Mouse (Mus musculus) limb, embryonic 15.5 days (tissue): ENCODE data around the gene Ranbp17. TPM values are rescaled to one million over a fixed set of nuclear protein-coding genes. Genes with fewer than 3 reads are reported as not detected.
"Not testable (repeated sequence)": the region's sequence is repeated elsewhere in the genome, so short reads cannot be mapped to it uniquely, and the experiment has no call there.

ENCODE experiments used
- ATAC-seq: fragments of 200-750 bp; cut with Nextera tagmentation; 2 replicates; pipeline ENCODE4 v1.8.0; 2017; ENCODE audit warnings: low read depth, moderate TSS enrichment; ENCODE audit not compliant: insufficient number of reproducible peaks, low FRiP score, low TSS enrichment
- H3K27ac ChIP-seq: fragments of 300-500 bp; sonication (generic); 2 replicates; pipeline ENCODE4 v1.5.1; 2015; ENCODE audit warnings: moderate library complexity, mild to moderate bottlenecking, inconsistent platforms
- H3K27me3 ChIP-seq: fragments of 300-500 bp; sonication (generic); 2 replicates; pipeline ENCODE4 v1.6.1; 2015; ENCODE audit warnings: inconsistent platforms
- H3K36me3 ChIP-seq: fragments of 300-500 bp; sonication (generic); 2 replicates; pipeline ENCODE4 v1.6.1; 2015; ENCODE audit warnings: inconsistent platforms
- H3K4me1 ChIP-seq: fragments of 300-500 bp; sonication (generic); 2 replicates; pipeline ENCODE4 v1.6.1; 2015; ENCODE audit warnings: inconsistent platforms
- H3K4me2 ChIP-seq: fragments of 300-500 bp; sonication (generic); 2 replicates; pipeline ENCODE4 v1.6.1; 2015; ENCODE audit warnings: mild to moderate bottlenecking, inconsistent platforms
- H3K4me3 ChIP-seq: fragments of 300-500 bp; sonication (generic); 2 replicates; pipeline ENCODE4 v1.5.1; 2015; ENCODE audit warnings: mild to moderate bottlenecking, inconsistent platforms
- H3K9ac ChIP-seq: fragments of 300-500 bp; sonication (generic); 2 replicates; pipeline ENCODE4 v1.6.1; 2015; ENCODE audit warnings: inconsistent platforms
- H3K9me3 ChIP-seq: fragments of 300-500 bp; sonication (generic); 2 replicates; pipeline ENCODE4 v1.6.1; 2016; ENCODE audit warnings: inconsistent platforms
- WGBS: fragments of 180-500 bp; shearing (Covaris S2); methylation state at CpG from one replicate; pipeline ENCODE4 v1.1.7; 2015; 5-methylcytosine and 5-hydroxymethylcytosine counted together
- polyA plus RNA-seq: library from polyadenylated mRNA; unstranded; fragments of >200 nt; fragmentation: Nextera tagmentation; extraction: Ambion mirVana; gene quantifications from 2 replicates; pipeline ENCODE4 v1.2.1, GENCODE M21; 2015

Gene Ranbp17
- polyA plus RNA-seq, 1 experiment from 2014 or later = 4.6 TPM

- H3K4me1 ChIP-seq = peaks cover 6% of the 10 kb centered on the region
- H3K9ac ChIP-seq = no peak overlapping the region
- no peaks in the 10 kb centered on the region for H3K27me3 ChIP-seq
- ATAC-seq = no peak
- H3K36me3 ChIP-seq = no peaks in the 10 kb centered on the region
- no peak overlapping the region for H3K27ac ChIP-seq
- no peak overlapping the region for H3K4me2 ChIP-seq
- no peak overlapping the region for H3K4me3 ChIP-seq
- no peaks in the 10 kb centered on the region for H3K9me3 ChIP-seq
These were observed 4.1 kb downstream of the Ranbp17 start for GRCm38 (mm10) chr11:33509401-33509800.

- no peak for ATAC-seq
- H3K9me3 ChIP-seq = no peaks in the 10 kb centered on the region
- H3K4me3 ChIP-seq = no peak overlapping the region
- no peaks in the 10 kb centered on the region for H3K36me3 ChIP-seq
- no peak overlapping the region for H3K9ac ChIP-seq
- WGBS = 64% methylated on average over 4 of the region's 4 CpGs
- H3K27me3 ChIP-seq = no peaks in the 10 kb centered on the region
- no peak overlapping the region for H3K4me2 ChIP-seq
- no peak overlapping the region for H3K27ac ChIP-seq
- H3K4me1 ChIP-seq = no peaks in the 10 kb centered on the region
These were observed 27.8 kb downstream of the Ranbp17 start for GRCm38 (mm10) chr11:33485746-33486145.

- H3K4me1 ChIP-seq = no peaks in the 10 kb centered on the region
- WGBS = 82% methylated on average over 10 of the region's 10 CpGs
- no peaks in the 10 kb centered on the region for H3K27me3 ChIP-seq
- no peak for ATAC-seq
- no peaks in the 10 kb centered on the region for H3K9me3 ChIP-seq
- no peaks in the 10 kb centered on the region for H3K36me3 ChIP-seq
- H3K4me3 ChIP-seq = no peak overlapping the region
- H3K27ac ChIP-seq = no peak overlapping the region
- no peak overlapping the region for H3K9ac ChIP-seq
- no peak overlapping the region for H3K4me2 ChIP-seq
These were observed 33.1 kb downstream of the Ranbp17 start for GRCm38 (mm10) chr11:33480410-33480809.

GRCm38 (mm10) chr11:33479209-33479608 is 34.3 kb downstream of the Ranbp17 start:
- Histone ChIP-seq H3K9ac (no peak overlapping the region), H3K36me3 (no peaks in the 10 kb centered on the region), H3K4me2 (no peak overlapping the region), H3K27me3 (no peaks in the 10 kb centered on the region), H3K4me1 (no peaks in the 10 kb centered on the region), H3K9me3 (no peaks in the 10 kb centered on the region), H3K27ac (no peak overlapping the region), H3K4me3 (no peak overlapping the region)
- 82% methylated on average over 4 of the region's 4 CpGs for WGBS
- no peak for ATAC-seq

- no peak overlapping the region for H3K4me3 ChIP-seq
- no peaks in the 10 kb centered on the region for H3K9me3 ChIP-seq
- 85% methylated on average over 2 of the region's 2 CpGs for WGBS
- no peaks in the 10 kb centered on the region for H3K36me3 ChIP-seq
- no peak overlapping the region for H3K27ac ChIP-seq
- H3K4me2 ChIP-seq = no peak overlapping the region
- H3K27me3 ChIP-seq = no peaks in the 10 kb centered on the region
- no peak for ATAC-seq
- no peak overlapping the region for H3K9ac ChIP-seq
- H3K4me1 ChIP-seq = no peaks in the 10 kb centered on the region
These were observed 36.9 kb downstream of the Ranbp17 start for GRCm38 (mm10) chr11:33476634-33477033.

- H3K4me2 ChIP-seq = no peak overlapping the region
- H3K4me3 ChIP-seq = no peak overlapping the region
- no peaks in the 10 kb centered on the region for H3K27me3 ChIP-seq
These were observed 52.4 kb downstream of the Ranbp17 start for GRCm38 (mm10) chr11:33461172-33461571.

DNA sequence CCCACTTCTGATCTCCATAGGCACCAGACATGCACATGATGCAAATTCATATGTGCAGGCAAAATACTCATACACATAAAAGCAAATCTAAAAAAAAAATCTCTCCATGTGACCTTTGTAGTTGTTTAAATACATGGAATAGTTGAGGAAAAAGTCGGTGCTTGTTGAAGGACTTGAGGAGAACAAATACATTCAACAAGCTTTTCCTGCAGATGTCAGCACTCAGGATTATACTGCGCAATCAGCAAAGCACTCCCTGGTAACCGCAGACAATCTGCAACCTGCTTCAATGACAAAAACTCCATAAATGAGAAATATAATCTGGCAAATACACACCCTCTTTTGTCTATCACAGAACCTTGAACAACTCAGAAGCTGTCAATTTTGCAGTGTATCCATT is 59.5 kb downstream of the Ranbp17 start:
- ATAC-seq = no peak
- Histone ChIP-seq H3K4me1 (no peaks in the 10 kb centered on the region), H3K36me3 (no peaks in the 10 kb centered on the region), H3K27me3 (no peaks in the 10 kb centered on the region), H3K27ac (no peak overlapping the region), H3K4me2 (no peak overlapping the region), H3K9me3 (no peaks in the 10 kb centered on the region), H3K4me3 (no peak overlapping the region), H3K9ac (no peak overlapping the region)
- 89% methylated on average over 3 of the region's 3 CpGs for WGBS

More at GRCm38 (mm10) chr11:33461172-33461571, 52.4 kb downstream of the Ranbp17 start:
- H3K9ac ChIP-seq = no peak overlapping the region
- 46% methylated on average over 1 of the region's 1 CpGs for WGBS
- no peaks in the 10 kb centered on the region for H3K9me3 ChIP-seq
- ATAC-seq = no peak
- no peak overlapping the region for H3K27ac ChIP-seq
- H3K4me1 ChIP-seq = no peaks in the 10 kb centered on the region
- no peaks in the 10 kb centered on the region for H3K36me3 ChIP-seq

GRCm38 (mm10) chr11:33433813-33434212 is 79.7 kb downstream of the Ranbp17 start:
- Histone ChIP-seq H3K27ac (no peak overlapping the region), H3K27me3 (no peaks in the 10 kb centered on the region), H3K9me3 (no peaks in the 10 kb centered on the region), H3K4me1 (no peaks in the 10 kb centered on the region), H3K4me2 (no peak overlapping the region), H3K9ac (no peak overlapping the region), H3K36me3 (no peaks in the 10 kb centered on the region), H3K4me3 (no peak overlapping the region)
- no peak for ATAC-seq
- 20% methylated on average over 5 of the region's 5 CpGs for WGBS

GRCm38 (mm10) chr11:33428238-33428637 is 85.3 kb downstream of the Ranbp17 start:
- H3K27me3 ChIP-seq = not testable (repeated sequence)
- 93% methylated on average over 17 of the region's 17 CpGs for WGBS

DNA sequence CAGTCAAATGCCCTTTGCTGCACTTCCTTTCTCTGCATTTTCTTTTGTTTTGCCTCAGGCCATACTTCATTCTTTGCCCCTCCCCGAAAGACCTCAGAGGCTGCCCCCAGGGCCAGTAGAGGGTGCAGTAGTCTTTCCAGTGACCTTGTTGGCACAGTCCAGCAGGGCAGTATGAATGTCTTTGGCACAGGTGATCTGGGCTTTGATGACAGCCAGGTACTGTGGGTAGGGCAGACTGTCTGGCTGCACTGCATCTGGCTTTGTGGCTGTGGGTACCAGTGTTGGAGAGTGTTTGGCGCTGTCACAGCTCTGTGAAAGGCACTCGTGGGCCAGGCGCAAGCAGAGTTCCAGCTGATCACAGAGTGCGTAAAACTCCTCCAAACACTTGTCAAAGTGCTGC is 85.8 kb downstream of the Ranbp17 start:
- ATAC-seq, H3K4me3 ChIP-seq, H3K9ac ChIP-seq, H3K9me3 ChIP-seq, H3K4me1 ChIP-seq, H3K4me2 ChIP-seq, H3K36me3 ChIP-seq, H3K27me3 ChIP-seq, H3K27ac ChIP-seq: not testable (repeated sequence)
- WGBS = 84% methylated on average over 5 of the region's 5 CpGs

More at GRCm38 (mm10) chr11:33428238-33428637, 85.3 kb downstream of the Ranbp17 start:
- not testable (repeated sequence) for H3K9me3 ChIP-seq, H3K4me2 ChIP-seq, H3K4me3 ChIP-seq, H3K27ac ChIP-seq, H3K4me1 ChIP-seq, H3K36me3 ChIP-seq, H3K9ac ChIP-seq, ATAC-seq

DNA sequence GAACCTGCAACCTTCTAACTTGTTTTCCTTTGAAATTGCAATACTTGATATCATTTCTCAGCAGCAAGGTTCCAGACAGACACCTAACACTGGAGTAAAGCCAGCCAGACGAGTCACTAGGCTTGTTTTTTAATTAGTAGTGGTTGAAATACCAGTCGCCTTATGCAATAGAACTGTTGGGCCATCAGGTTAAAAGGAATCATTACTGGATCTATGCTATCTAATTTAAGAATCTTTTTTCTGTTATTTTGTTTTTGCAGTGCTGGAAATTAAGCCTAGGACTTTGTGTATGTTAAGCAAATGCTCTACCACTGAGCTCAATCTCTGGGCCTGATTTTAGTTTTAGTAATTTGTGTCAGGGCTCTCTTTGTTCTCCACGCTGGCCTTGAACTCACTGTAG is 91.3 kb downstream of the Ranbp17 start:
- Histone ChIP-seq H3K27ac (no peak overlapping the region), H3K4me1 (no peaks in the 10 kb centered on the region), H3K27me3 (no peaks in the 10 kb centered on the region), H3K4me3 (no peak overlapping the region), H3K9ac (no peak overlapping the region), H3K4me2 (no peak overlapping the region), H3K36me3 (no peaks in the 10 kb centered on the region), H3K9me3 (no peaks in the 10 kb centered on the region)
- ATAC-seq = no peak
- WGBS = 68% methylated on average over 3 of the region's 3 CpGs

GRCm38 (mm10) chr11:33404651-33405050 is 108.9 kb downstream of the Ranbp17 start:
- H3K36me3 ChIP-seq = no peaks in the 10 kb centered on the region
- ATAC-seq = no peak
- H3K4me3 ChIP-seq = no peak overlapping the region
- no peak overlapping the region for H3K4me2 ChIP-seq
- H3K9me3 ChIP-seq = no peaks in the 10 kb centered on the region
- 89% methylated on average over 4 of the region's 4 CpGs for WGBS
- H3K9ac ChIP-seq = no peak overlapping the region
- H3K4me1 ChIP-seq = no peaks in the 10 kb centered on the region
- no peaks in the 10 kb centered on the region for H3K27me3 ChIP-seq
- H3K27ac ChIP-seq = no peak overlapping the region

DNA sequence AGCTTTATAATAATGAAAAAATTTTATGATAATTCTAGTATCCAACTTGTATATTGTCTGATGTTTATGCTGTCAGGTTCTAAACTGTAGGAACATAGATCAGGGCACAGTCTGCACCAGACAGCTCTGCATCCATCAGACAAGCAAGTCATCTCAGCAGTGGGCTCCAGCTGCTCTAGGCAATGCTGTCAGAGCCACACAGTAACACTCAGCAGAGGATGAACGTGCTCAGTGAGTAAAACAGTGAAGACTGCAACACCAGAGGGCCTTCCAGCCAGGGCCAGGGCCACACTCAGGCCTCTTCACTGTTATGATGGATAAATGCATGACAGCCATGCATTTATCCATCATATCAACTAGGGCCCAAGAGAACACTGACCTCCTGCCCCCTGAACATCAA is 114.2 kb downstream of the Ranbp17 start:
- WGBS = 59% methylated on average over 1 of the region's 1 CpGs
- Histone ChIP-seq H3K9me3 (no peaks in the 10 kb centered on the region), H3K4me2 (no peak overlapping the region), H3K36me3 (no peaks in the 10 kb centered on the region), H3K4me1 (no peaks in the 10 kb centered on the region), H3K4me3 (no peak overlapping the region), H3K27ac (no peak overlapping the region), H3K9ac (no peak overlapping the region), H3K27me3 (no peaks in the 10 kb centered on the region)
- no peak for ATAC-seq
